Mouse (Mus musculus): ENCODE measurements around the gene 9530003J23Rik.

GRCm38 (mm10) chr10:117193364-117193763, 45.1 kb downstream of the 9530003J23Rik start:
- TF ChIP-seq POLR2A (IDR thresholded peaks at IDR 0.05; ENCODE audit: extremely low read depth, insufficient read depth, low read length) (no peak), CTCF (IDR thresholded peaks at IDR 0.05; ENCODE audit: low read depth, low read length) (no peak)

Measured in liver, adult 2 months (tissue).